Mouse (Mus musculus): ENCODE results near the gene Vars. TPM values are rescaled to one million over a fixed set of nuclear protein-coding genes. Genes with fewer than 3 reads are reported as not detected.
A peak's percentile ranks its signal among the peaks of the same experiment; 100 is the strongest.
"Not testable (repeated sequence)": the region's sequence is repeated elsewhere in the genome, so short reads cannot be mapped to it uniquely, and the experiment has no call there.

Vars gene
- polyA plus RNA-seq, 1 experiment from 2014 or later, result 57.8 TPM

DNA sequence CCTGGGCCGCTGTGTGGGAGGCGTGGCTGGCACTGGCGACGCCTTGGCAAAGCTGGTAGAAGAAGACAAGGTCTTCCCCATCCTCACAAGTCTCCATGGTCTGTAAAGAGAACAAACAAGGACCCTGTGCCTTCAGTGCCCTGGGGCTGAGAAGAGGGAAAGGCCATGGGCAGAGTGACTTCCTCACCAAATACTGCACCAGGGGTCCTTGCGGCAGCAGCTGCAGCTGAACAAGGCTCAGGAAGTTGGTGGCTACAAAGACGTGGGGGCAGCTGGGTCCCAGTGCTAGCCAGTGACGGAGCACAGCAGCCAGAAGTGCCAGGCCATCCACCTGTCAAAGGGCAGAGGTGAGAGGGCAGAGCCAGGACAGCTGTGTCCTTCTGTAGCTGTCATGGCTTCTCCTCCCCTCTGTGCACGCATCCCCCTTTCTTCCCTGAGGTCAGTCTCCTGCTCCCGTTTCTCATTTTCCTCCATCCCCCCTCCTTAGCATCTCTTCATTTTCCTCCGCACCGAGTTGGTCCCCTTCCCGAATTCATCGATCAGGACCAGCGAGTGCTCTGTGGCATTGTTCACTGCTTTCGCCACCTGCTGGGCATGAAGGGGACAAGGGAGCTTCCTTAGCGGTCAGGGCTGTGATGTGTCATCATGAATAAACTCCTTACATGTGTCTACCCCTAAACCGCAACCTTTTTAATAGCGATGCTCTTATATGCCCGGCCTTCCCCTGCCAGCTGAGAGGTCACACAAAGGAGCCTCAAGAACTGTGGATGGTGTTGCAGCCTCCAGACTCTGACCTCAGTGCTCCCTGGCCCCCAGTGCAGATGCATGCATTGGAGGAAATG lies 29.1 kb downstream of the Vars start:
- 30% methylated on average over 19 of the region's 19 CpGs for WGBS

GRCm38 (mm10) chr17:35031272-35031671 lies 30.5 kb downstream of the Vars start:
- WGBS, result 91% methylated on average over 11 of the region's 11 CpGs
- ATAC-seq (ENCODE audit: low FRiP score), result no peak

More for the DNA sequence above, 29.1 kb downstream of the Vars start:
- Histone ChIP-seq H3K4me2 (peak overlapping the region; percentile 46), H3K9ac (replicated peaks) (peak overlapping the region; percentile 26; the same call in 1 of the 2 replicates), H3K4me1 (peaks cover 22% of the 10 kb centered on the region), H3K27me3 (replicated peaks) (no peaks in the 10 kb centered on the region), H3K9me3 (replicated peaks) (no peaks in the 10 kb centered on the region), H3K4me3 (replicated peaks) (0 out of 2 replicates have a peak overlapping the region, but pooled peaks have one; percentile 17), H3K27ac (replicated peaks) (no peak overlapping the region), H3K36me3 (no peaks in the 10 kb centered on the region)
- no peak for ATAC-seq (ENCODE audit: low FRiP score)

DNA sequence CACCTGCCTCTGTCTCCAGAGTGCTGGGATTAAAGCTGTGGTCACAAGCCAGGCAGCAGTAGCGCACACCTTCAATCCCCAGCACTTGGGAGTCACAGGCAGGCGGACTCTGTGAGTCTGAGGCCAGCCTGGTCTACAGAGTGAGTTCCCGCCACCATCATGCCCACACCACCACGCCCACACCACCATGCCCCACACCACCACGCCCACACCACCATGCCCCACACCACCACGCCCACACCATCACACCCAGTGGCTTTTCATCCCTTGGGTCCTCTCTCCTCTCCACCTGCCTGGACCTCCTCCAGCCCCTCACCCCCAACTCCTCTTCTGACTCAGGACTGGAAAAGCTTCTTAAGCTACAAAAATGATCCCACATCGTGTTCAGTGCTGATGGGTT lies 31.1 kb downstream of the Vars start:
- Histone ChIP-seq H3K4me2 (no peak overlapping the region), H3K27ac (replicated peaks) (no peak overlapping the region), H3K36me3 (no peaks in the 10 kb centered on the region), H3K4me3 (replicated peaks) (no peak overlapping the region), H3K4me1 (peaks cover 15% of the 10 kb centered on the region), H3K9me3 (replicated peaks) (no peaks in the 10 kb centered on the region), H3K27me3 (replicated peaks) (no peaks in the 10 kb centered on the region), H3K9ac (replicated peaks) (no peak overlapping the region)
- WGBS, result 89% methylated on average over 7 of the region's 7 CpGs
- ATAC-seq (ENCODE audit: low FRiP score), result no peak

More at GRCm38 (mm10) chr17:35031272-35031671, 30.5 kb downstream of the Vars start:
- Histone ChIP-seq H3K4me2 (no peak overlapping the region), H3K9ac (replicated peaks) (no peak overlapping the region), H3K36me3 (no peaks in the 10 kb centered on the region), H3K9me3 (replicated peaks) (no peaks in the 10 kb centered on the region), H3K4me1 (peaks cover 16% of the 10 kb centered on the region), H3K27me3 (replicated peaks) (no peaks in the 10 kb centered on the region), H3K4me3 (replicated peaks) (no peak overlapping the region), H3K27ac (replicated peaks) (no peak overlapping the region)

- H3K9ac ChIP-seq (replicated peaks), result no peak overlapping the region
- 77% methylated on average over 8 of the region's 8 CpGs for WGBS
- no peak for ATAC-seq (ENCODE audit: low FRiP score)
- H3K9me3 ChIP-seq (replicated peaks), result no peaks in the 10 kb centered on the region
- peaks cover 12% of the 10 kb centered on the region for H3K4me1 ChIP-seq
- no peak overlapping the region for H3K4me3 ChIP-seq (replicated peaks)
- no peaks in the 10 kb centered on the region for H3K27me3 ChIP-seq (replicated peaks)
- no peaks in the 10 kb centered on the region for H3K36me3 ChIP-seq
- H3K27ac ChIP-seq (replicated peaks), result no peak overlapping the region
- no peak overlapping the region for H3K4me2 ChIP-seq
Observed at GRCm38 (mm10) chr17:35032323-35032870, 31.6 kb downstream of the Vars start.

GRCm38 (mm10) chr17:35033703-35034102 lies 32.9 kb downstream of the Vars start:
- ATAC-seq (ENCODE audit: low FRiP score), result not testable (repeated sequence)

DNA sequence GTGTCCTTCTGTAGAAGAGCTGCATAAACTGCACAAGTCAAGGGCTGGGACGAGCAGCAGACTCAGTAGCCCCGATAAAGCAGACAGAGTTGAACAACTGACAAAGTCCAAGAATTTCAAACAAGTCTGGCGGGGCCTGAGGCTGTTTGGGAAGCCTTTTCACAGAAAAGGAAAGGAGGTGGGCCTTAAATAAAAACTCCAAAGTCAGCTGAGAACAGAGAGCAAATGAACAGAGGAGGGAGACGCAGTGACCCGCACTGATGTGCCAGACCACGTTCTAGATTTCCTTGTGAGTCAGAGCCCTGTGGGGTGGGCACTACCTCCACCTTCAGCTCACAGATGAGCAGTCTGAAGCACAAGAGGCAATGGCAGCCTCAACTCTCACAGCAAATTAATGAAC lies 34.1 kb downstream of the Vars start:
- Histone ChIP-seq H3K4me2 (no peak overlapping the region), H3K27ac (replicated peaks) (no peak overlapping the region), H3K9me3 (replicated peaks) (no peaks in the 10 kb centered on the region), H3K36me3 (no peaks in the 10 kb centered on the region), H3K27me3 (replicated peaks) (no peaks in the 10 kb centered on the region), H3K9ac (replicated peaks) (no peak overlapping the region), H3K4me1 (peaks cover 5% of the 10 kb centered on the region), H3K4me3 (replicated peaks) (no peak overlapping the region)
- no peak for ATAC-seq (ENCODE audit: low FRiP score)
- WGBS, result 76% methylated on average over 6 of the region's 6 CpGs

More at GRCm38 (mm10) chr17:35033703-35034102, 32.9 kb downstream of the Vars start:
- not testable (repeated sequence) for H3K9ac ChIP-seq (replicated peaks); H3K36me3 ChIP-seq; H3K4me3 ChIP-seq (replicated peaks); H3K9me3 ChIP-seq (replicated peaks); H3K27me3 ChIP-seq (replicated peaks); H3K4me1 ChIP-seq; H3K4me2 ChIP-seq; H3K27ac ChIP-seq (replicated peaks)
- WGBS, result 78% methylated on average over 1 of the region's 1 CpGs

GRCm38 (mm10) chr17:35039121-35039873 lies 38.5 kb downstream of the Vars start:
- no peak for ATAC-seq (ENCODE audit: low FRiP score)
- Histone ChIP-seq H3K4me1 (no peaks in the 10 kb centered on the region), H3K9ac (replicated peaks) (no peak overlapping the region), H3K4me3 (replicated peaks) (no peak overlapping the region), H3K27ac (replicated peaks) (no peak overlapping the region), H3K36me3 (no peaks in the 10 kb centered on the region), H3K9me3 (replicated peaks) (no peaks in the 10 kb centered on the region), H3K4me2 (no peak overlapping the region), H3K27me3 (replicated peaks) (no peaks in the 10 kb centered on the region)
- WGBS, result 90% methylated on average over 11 of the region's 11 CpGs

DNA sequence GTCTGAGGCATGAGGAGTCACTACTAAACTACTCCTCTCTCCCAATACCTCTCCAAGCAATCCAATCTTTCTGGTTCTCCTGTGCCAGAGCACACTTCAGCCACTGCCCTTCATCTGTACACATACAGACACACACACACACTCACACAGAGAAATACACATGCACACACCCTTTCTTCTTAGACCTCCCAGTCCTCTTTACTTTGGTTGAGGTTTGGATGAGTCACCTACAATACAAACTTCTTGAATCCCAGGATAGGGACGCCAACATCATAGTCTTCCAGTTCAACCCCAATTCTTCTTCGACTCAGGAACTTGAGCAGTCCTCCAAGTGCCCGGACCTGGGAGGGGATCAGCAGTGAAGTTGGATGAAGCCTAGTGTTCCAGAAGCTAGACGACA lies 43.0 kb downstream of the Vars start:
- 90% methylated on average over 4 of the region's 4 CpGs for WGBS
- no peak for ATAC-seq (ENCODE audit: low FRiP score)
- H3K9me3 ChIP-seq (replicated peaks), result no peaks in the 10 kb centered on the region

GRCm38 (mm10) chr17:35044904-35045806 lies 44.4 kb downstream of the Vars start:
- peak overlapping the region; percentile 94 for H3K4me2 ChIP-seq
- no peaks in the 10 kb centered on the region for H3K9me3 ChIP-seq (replicated peaks)
- H3K27ac ChIP-seq (replicated peaks), result no peak overlapping the region
- H3K4me1 ChIP-seq, result peaks cover 29% of the 10 kb centered on the region
- WGBS, result 86% methylated on average over 7 of the region's 7 CpGs
- peak overlapping the region; percentile 59 for H3K4me3 ChIP-seq (replicated peaks)
- no peak for ATAC-seq (ENCODE audit: low FRiP score)
- H3K36me3 ChIP-seq, result no peaks in the 10 kb centered on the region
- H3K27me3 ChIP-seq (replicated peaks), result no peaks in the 10 kb centered on the region
- H3K9ac ChIP-seq (replicated peaks), result no peak overlapping the region

More for the DNA sequence above, 43.0 kb downstream of the Vars start:
- Histone ChIP-seq H3K4me1 (peaks cover 20% of the 10 kb centered on the region), H3K27me3 (replicated peaks) (no peaks in the 10 kb centered on the region), H3K4me2 (no peak overlapping the region), H3K4me3 (replicated peaks) (no peak overlapping the region), H3K9ac (replicated peaks) (no peak overlapping the region), H3K36me3 (no peaks in the 10 kb centered on the region), H3K27ac (replicated peaks) (no peak overlapping the region)

DNA sequence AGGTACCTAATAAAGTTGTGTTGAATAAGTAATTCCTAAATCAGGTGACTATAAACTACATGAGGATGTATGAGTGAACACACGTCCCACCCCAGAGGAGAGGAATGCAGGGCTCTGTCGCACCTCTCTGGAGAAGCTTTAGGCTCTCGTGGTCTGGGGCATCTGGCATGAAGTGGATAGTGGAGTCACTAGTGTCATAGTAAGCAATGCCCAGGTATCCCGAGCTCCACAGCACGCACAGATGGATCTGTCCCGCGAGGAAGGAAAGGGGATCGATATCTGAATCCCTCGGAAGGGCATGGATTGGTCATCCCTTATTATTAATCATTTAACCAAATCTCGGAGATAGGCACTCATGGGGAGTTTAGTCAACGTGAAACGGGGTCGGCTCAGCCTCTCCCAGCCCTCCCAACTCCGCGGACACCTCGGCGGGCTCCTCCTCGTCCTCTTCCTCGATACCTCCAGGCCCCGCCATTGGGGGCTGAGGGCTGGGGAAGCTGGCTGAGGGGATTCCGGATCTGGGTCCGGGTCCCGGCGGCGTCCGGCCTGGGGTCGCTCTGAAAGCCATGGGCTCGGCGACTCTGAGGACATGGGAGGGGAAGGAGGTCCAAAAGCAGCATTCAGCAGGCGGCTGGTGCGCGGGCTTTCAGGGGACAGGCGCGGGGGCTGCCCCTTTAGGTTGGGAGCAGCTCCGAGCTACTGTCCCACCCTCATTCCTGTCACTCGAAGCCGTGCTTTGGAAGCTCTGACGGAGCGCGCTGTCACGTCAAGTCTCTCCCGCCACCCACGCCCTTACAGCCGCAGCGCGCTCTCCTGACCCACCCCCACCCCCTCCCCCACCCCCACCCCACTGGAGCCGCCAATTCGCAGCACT lies 45.3 kb downstream of the Vars start:
- Histone ChIP-seq H3K4me2 (peak overlapping the region; percentile 94), H3K27ac (replicated peaks) (peak overlapping the region; percentile 67), H3K4me1 (peaks cover 33% of the 10 kb centered on the region), H3K9ac (replicated peaks) (peak overlapping the region; percentile 73), H3K27me3 (replicated peaks) (no peaks in the 10 kb centered on the region), H3K36me3 (no peaks in the 10 kb centered on the region), H3K4me3 (replicated peaks) (peak overlapping the region; percentile 59), H3K9me3 (replicated peaks) (no peaks in the 10 kb centered on the region)
- peak; percentile 49 for ATAC-seq (ENCODE audit: low FRiP score)
- 6% methylated on average over 47 of the region's 48 CpGs for WGBS
